Comparison of ENCODE assay signal across 8 mouse cellular contexts in the genomic region with DNA sequence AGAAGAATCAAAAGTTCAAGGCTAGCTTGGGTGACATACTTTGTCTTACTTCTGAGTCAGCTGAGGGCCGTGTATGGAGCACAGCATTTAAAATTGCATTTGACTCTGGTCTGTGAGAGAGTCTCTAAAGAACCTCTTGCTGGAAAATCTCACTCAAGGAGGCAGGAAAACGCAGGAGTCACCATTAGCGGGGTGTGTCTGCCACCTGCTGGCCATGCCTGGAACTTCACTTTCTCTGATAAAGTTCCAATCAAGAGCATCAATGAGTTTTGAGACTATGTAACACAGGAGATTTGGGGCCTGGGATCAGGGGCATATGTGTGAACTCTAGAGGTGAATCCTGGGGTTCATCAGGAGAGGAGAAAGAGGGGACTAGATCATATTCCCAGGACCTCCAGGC.
DNase-seq lines count a peak whose midpoint lies in the region; ATAC-seq and TF ChIP-seq lines count a peak whose summit lies in the region.

No protein-coding gene starts in this region.

- peak; percentile 85 for TF ChIP-seq CTCF in kidney, adult 2 months (conservative IDR thresholded peaks at IDR 0.05; ENCODE audit: insufficient read depth, insufficient read length, low read depth, low read length)

- WGBS in kidney, adult 2 months: 0% methylated on average over 3 of the region's 3 CpGs
- WGBS in kidney, embryonic 14.5 days: 6% methylated on average over 3 of the region's 3 CpGs
- 7% methylated on average over 3 of the region's 3 CpGs for whole genome bisulfite sequencing in limb, embryonic 10.5 days

- TF ChIP-seq POLR2A in kidney, adult 2 months (IDR thresholded peaks at IDR 0.05; ENCODE audit: low read depth, low read length): no peak

- no peak for ATAC-seq in kidney, embryonic 14.5 days (ENCODE audit: low FRiP score, low TSS enrichment)

- H3K27ac ChIP-seq in kidney, adult 2 months (ENCODE audit: insufficient read depth, low read depth, low read length): no peak overlapping the region
- no peak overlapping the region for H3K27ac ChIP-seq in kidney, embryonic 14.5 days (ENCODE audit: low read depth, low read length)
- H3K27ac ChIP-seq in limb, embryonic 10.5 days: no peak overlapping the region

- no peaks in the 10 kb centered on the region for H3K36me3 ChIP-seq in kidney, adult 2 months (ENCODE audit: control insufficient read depth, insufficient read depth, low read length)
- peaks cover 15% of the 10 kb centered on the region for H3K36me3 ChIP-seq in kidney, embryonic 14.5 days (ENCODE audit: control insufficient read depth, insufficient read depth, low read length)
- H3K36me3 ChIP-seq in limb, embryonic 10.5 days: peaks cover 87% of the 10 kb centered on the region

- no peaks in the 10 kb centered on the region for H3K27me3 ChIP-seq in kidney, adult 2 months (replicated peaks; ENCODE audit: control insufficient read depth, insufficient read depth, low read length)
- no peaks in the 10 kb centered on the region for H3K27me3 ChIP-seq in kidney, embryonic 14.5 days (ENCODE audit: control insufficient read depth, insufficient read depth, low read length)
- no peaks in the 10 kb centered on the region for H3K27me3 ChIP-seq in limb, embryonic 10.5 days (ENCODE audit: low read depth, poor library complexity, severe bottlenecking)

- H3K9me3 ChIP-seq in kidney, embryonic 14.5 days (ENCODE audit: control insufficient read depth, low read length): no peaks in the 10 kb centered on the region
- 0 out of 2 replicates have a peak, but pooled peaks cover 1% of the 10 kb centered on the region for H3K9me3 ChIP-seq in limb, embryonic 10.5 days (replicated peaks)

- no peak overlapping the region for H3K4me2 ChIP-seq in kidney, embryonic 14.5 days (replicated peaks; ENCODE audit: low read depth, low read length)

- no peak overlapping the region for H3K9ac ChIP-seq in kidney, embryonic 14.5 days (ENCODE audit: low read depth, low read length)

- DNase-seq in kidney, adult 2 months: peak; percentile 52
- DNase-seq in R1 (ENCODE audit: low read depth, low spot score): peak; percentile 71
- DNase-seq in cerebellum, postnatal 25 days: peak; percentile 66 to 80
- DNase-seq in heart, postnatal 4 days: peak; percentile 75
- peak; percentile 80 for DNase-seq in limb, embryonic 10.5 days (ENCODE audit: low spot score)
- DNase-seq in retina, adult 2 months (ENCODE audit: low read depth, low spot score): peak; percentile 39
- peak; percentile 47 to 52 for DNase-seq in urinary bladder, postnatal 36 days (ENCODE audit: low spot score in 2 of 2)

- no peaks in the 10 kb centered on the region for H3K4me1 ChIP-seq in kidney, adult 2 months (ENCODE audit: control insufficient read depth, insufficient read depth, low read length)
- 0 out of 2 replicates have a peak, but pooled peaks cover 4% of the 10 kb centered on the region for H3K4me1 ChIP-seq in kidney, embryonic 14.5 days (ENCODE audit: control insufficient read depth, insufficient read depth, low read length)
- no peaks in the 10 kb centered on the region for H3K4me1 ChIP-seq in limb, embryonic 10.5 days

- no peak overlapping the region for H3K4me3 ChIP-seq in kidney, adult 2 months (ENCODE audit: insufficient read depth, low read depth, low read length)
- H3K4me3 ChIP-seq in kidney, embryonic 14.5 days (ENCODE audit: low read length): no peak overlapping the region
- no peak overlapping the region for H3K4me3 ChIP-seq in limb, embryonic 10.5 days
